Mouse (Mus musculus) small intestine, adult 2 months (tissue): ENCODE measurements at regions not wholly inside any gene's neighbourhood (a gene's known extent, or its start where the extent isn't known, plus 50 kb on each side); places are given as distances from the start of the nearest gene placed in this dataset.

Experiments used
- H3K27ac ChIP-seq: fragments of 200-500 bp; 2 replicates; pipeline ENCODE4 v1.5.1; 2012; ENCODE audit warnings: low read depth, low read length, control low read depth, inconsistent platforms; ENCODE audit not compliant: insufficient read depth
- H3K27me3 ChIP-seq: fragments of 200-500 bp; 2 replicates; pipeline ENCODE4 v1.6.1; 2012; ENCODE audit warnings: mild to moderate bottlenecking, moderate library complexity, low read length, inconsistent platforms; ENCODE audit not compliant: control insufficient read depth, insufficient read depth
- H3K36me3 ChIP-seq: fragments of 200-500 bp; 2 replicates; pipeline ENCODE4 v1.6.1; 2012; ENCODE audit warnings: mild to moderate bottlenecking, low read length, control low read depth, inconsistent platforms; ENCODE audit not compliant: control insufficient read depth, insufficient read depth
- H3K4me1 ChIP-seq: fragments of 200-500 bp; 2 replicates; pipeline ENCODE4 v1.6.1; 2012; ENCODE audit warnings: low read length, inconsistent platforms, mixed read lengths; ENCODE audit not compliant: control insufficient read depth, insufficient read depth, insufficient read length
- H3K4me3 ChIP-seq: fragments of 200-500 bp; 2 replicates; pipeline ENCODE4 v1.5.1; 2012; ENCODE audit warnings: low read depth, mild to moderate bottlenecking, control low read depth, inconsistent platforms, low read length, moderate library complexity
- CTCF ChIP-seq: fragments of 200-500 bp; IDR thresholded peaks from 2 replicates; pipeline ENCODE4 v1.5.1; 2012; ENCODE audit warnings: low read depth, mild to moderate bottlenecking, control low read depth, inconsistent platforms, low read length, moderate library complexity, mixed read lengths; ENCODE audit not compliant: insufficient replicate concordance, insufficient read length; ENCODE audit errors: extremely low read depth
- POLR2A ChIP-seq: fragments of 200-500 bp; IDR thresholded peaks from 2 replicates; pipeline ENCODE4 v1.6.1; 2012; ENCODE audit warnings: low read depth, mild to moderate bottlenecking, control low read depth, inconsistent platforms, low read length, moderate library complexity
- WGBS: fragments of 180-500 bp; shearing (Covaris S2); methylation state at CpG from one replicate; pipeline ENCODE4 v1.1.7; 2018; 5-methylcytosine and 5-hydroxymethylcytosine counted together

- no peak overlapping the region for H3K4me3 ChIP-seq
- H3K27ac ChIP-seq: no peak overlapping the region
- TF ChIP-seq POLR2A (no peak), CTCF (no peak)
- no peaks in the 10 kb centered on the region for H3K27me3 ChIP-seq
- no peaks in the 10 kb centered on the region for H3K36me3 ChIP-seq
- H3K4me1 ChIP-seq: no peaks in the 10 kb centered on the region
- WGBS: 40% methylated on average over 9 of the region's 9 CpGs
Observed at GRCm38 (mm10) chr7:35922582-35922981, 119.8 kb upstream of the Zfp507 start.

GRCm38 (mm10) chr7:35920884-35921283 lies 118.1 kb upstream of the Zfp507 start:
- 37% methylated on average over 9 of the region's 9 CpGs for WGBS

GRCm38 (mm10) chr7:35920194-35920609 lies 117.4 kb upstream of the Zfp507 start:
- no peaks in the 10 kb centered on the region for H3K36me3 ChIP-seq
- 59% methylated on average over 11 of the region's 11 CpGs for WGBS
- no peak overlapping the region for H3K27ac ChIP-seq
- no peaks in the 10 kb centered on the region for H3K27me3 ChIP-seq
- H3K4me3 ChIP-seq: no peak overlapping the region
- H3K4me1 ChIP-seq: no peaks in the 10 kb centered on the region
- TF ChIP-seq CTCF: no peak

More at GRCm38 (mm10) chr7:35920884-35921283, 118.1 kb upstream of the Zfp507 start:
- Histone ChIP-seq H3K36me3 (no peaks in the 10 kb centered on the region), H3K4me3 (no peak overlapping the region), H3K27ac (no peak overlapping the region), H3K27me3 (no peaks in the 10 kb centered on the region), H3K4me1 (no peaks in the 10 kb centered on the region)
- no peak for TF ChIP-seq CTCF
- no peak for TF ChIP-seq POLR2A

- H3K36me3 ChIP-seq: no peaks in the 10 kb centered on the region
- WGBS: 59% methylated on average over 8 of the region's 8 CpGs
- H3K4me3 ChIP-seq: no peak overlapping the region
- H3K27me3 ChIP-seq: no peaks in the 10 kb centered on the region
- no peaks in the 10 kb centered on the region for H3K4me1 ChIP-seq
- TF ChIP-seq POLR2A: no peak
- no peak for TF ChIP-seq CTCF
- no peak overlapping the region for H3K27ac ChIP-seq
Observed at GRCm38 (mm10) chr7:35910109-35910706, 107.4 kb upstream of the Zfp507 start.

GRCm38 (mm10) chr7:35901942-35902381 lies 99.2 kb upstream of the Zfp507 start:
- H3K36me3 ChIP-seq: no peaks in the 10 kb centered on the region
- H3K27me3 ChIP-seq: no peaks in the 10 kb centered on the region
- WGBS: 5% methylated on average over 17 of the region's 17 CpGs
- no peak overlapping the region for H3K4me3 ChIP-seq
- no peak for TF ChIP-seq POLR2A
- peak; percentile 75 for TF ChIP-seq CTCF
- no peaks in the 10 kb centered on the region for H3K4me1 ChIP-seq
- H3K27ac ChIP-seq: no peak overlapping the region

- TF ChIP-seq CTCF (no peak), POLR2A (no peak)
- Histone ChIP-seq H3K4me3 (no peak overlapping the region), H3K27me3 (no peaks in the 10 kb centered on the region), H3K4me1 (no peaks in the 10 kb centered on the region), H3K36me3 (no peaks in the 10 kb centered on the region), H3K27ac (no peak overlapping the region)
- 77% methylated on average over 6 of the region's 6 CpGs for WGBS
Observed at GRCm38 (mm10) chr7:35898701-35899445, 96.1 kb upstream of the Zfp507 start.

GRCm38 (mm10) chr7:35893292-35893691 lies 90.5 kb upstream of the Zfp507 start:
- Histone ChIP-seq H3K4me1 (no peaks in the 10 kb centered on the region), H3K27ac (no peak overlapping the region), H3K27me3 (no peaks in the 10 kb centered on the region), H3K36me3 (no peaks in the 10 kb centered on the region), H3K4me3 (no peak overlapping the region)
- TF ChIP-seq POLR2A (no peak), CTCF (no peak)
- WGBS: 42% methylated on average over 2 of the region's 2 CpGs
